Mouse (Mus musculus): ENCODE measurements around the gene Dpy19l1. TPM values are rescaled to one million over a fixed set of nuclear protein-coding genes. Genes with fewer than 3 reads are reported as not detected.

The Dpy19l1 gene
- total and polyA plus RNA-seq, 3 experiments, result 21.2 to 44.1 (median 26.3) TPM

DNA sequence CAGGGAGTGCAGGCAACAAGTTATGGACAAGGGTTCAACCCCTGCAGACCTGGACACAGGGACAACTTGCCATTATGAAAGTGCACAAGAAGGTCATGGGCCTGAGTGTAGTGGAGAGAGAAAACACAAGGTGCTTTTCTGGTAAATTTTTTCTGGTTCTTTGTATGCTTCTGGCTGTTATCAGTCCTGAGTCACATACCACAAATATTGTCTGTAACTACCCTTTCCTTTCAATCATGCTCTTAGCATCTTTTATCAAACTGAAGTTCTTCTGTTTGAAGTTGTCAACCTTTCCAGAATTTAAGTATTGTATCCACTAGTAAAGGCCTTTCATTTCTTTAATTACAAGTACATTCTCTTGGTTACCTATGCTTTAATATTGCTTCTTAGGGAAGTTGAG lies 73.2 kb downstream of the Dpy19l1 start:
- no peak for DNase-seq (ENCODE audit: extremely low read depth)
- H3K4me2 ChIP-seq (ENCODE audit: insufficient read depth, low read depth, poor library complexity, severe bottlenecking), result no peak overlapping the region
- H3K36me3 ChIP-seq (replicated peaks in 1 of 2; ENCODE audit: control insufficient read depth in 1 of 2, insufficient read depth in 1 of 2, low read length in 1 of 2), result peaks cover 7 to 69% of the 10 kb centered on the region in 2 experiments
- no peaks in the 10 kb centered on the region for H3K9me3 ChIP-seq (replicated peaks; ENCODE audit: low read length)
- in situ Hi-C loops (cut with MboI; ENCODE audit: low pct_ligation_motif_present, low pct_unique_long_range_greater_than_20kb, low sequenced_read_pairs) (no loop called here), dilution Hi-C loops (cut with MboI; ENCODE audit: extremely low pct_ligation_motif_present, extremely low pct_unique_long_range_greater_than_20kb, low sequenced_read_pairs) (no loop called here)
- H3K27me3 ChIP-seq (replicated peaks), result no peaks in the 10 kb centered on the region
- no peak overlapping the region for H3K9ac ChIP-seq (ENCODE audit: insufficient read depth, low read depth)
- no peak overlapping the region for H3K27ac ChIP-seq (ENCODE audit: insufficient read depth, low read depth)
- H3K4me3 ChIP-seq (replicated peaks in 1 of 3; ENCODE audit: low read depth in 2 of 3, low read length in 2 of 3, poor library complexity in 1 of 3), result no peak overlapping the region
- H3K4me1 ChIP-seq (ENCODE audit: control insufficient read depth in 1 of 2, insufficient read depth in 2 of 2), result no peaks in the 10 kb centered on the region
- no peaks in the 10 kb centered on the region for H3K79me2 ChIP-seq (replicated peaks; ENCODE audit: control insufficient read depth, extremely low read depth, insufficient read depth, poor library complexity, severe bottlenecking)
- TF ChIP-seq GABPA (IDR thresholded peaks at IDR 0.05; ENCODE audit: insufficient replicate concordance, low read depth, low read length) (no peak), USF1 (IDR thresholded peaks at IDR 0.05; ENCODE audit: low read depth, low read length) (no peak), ZNF384 (IDR thresholded peaks at IDR 0.05; ENCODE audit: low read depth, low read length) (no peak), ZKSCAN1 (IDR thresholded peaks at IDR 0.05; ENCODE audit: borderline replicate concordance, low read depth, low read length) (no peak), CHD2 (IDR thresholded peaks at IDR 0.05; ENCODE audit: low read length) (no peak), KAT2A (IDR thresholded peaks at IDR 0.05; ENCODE audit: insufficient replicate concordance, low read length) (no peak), ELF1 (IDR thresholded peaks at IDR 0.05; ENCODE audit: low read depth, low read length) (no peak), POLR2AphosphoS2 (IDR thresholded peaks at IDR 0.05; ENCODE audit: low read depth, low read length) (no peak), POLR2A (IDR thresholded peaks at IDR 0.05; ENCODE audit: low read depth, low read length) (no peak), MAX (IDR thresholded peaks at IDR 0.05; ENCODE audit: low read length) (no peak), JUND (conservative IDR thresholded peaks at IDR 0.05; ENCODE audit: low read depth, low read length) (no peak)

- TF ChIP-seq NRF1 (IDR thresholded peaks at IDR 0.05; ENCODE audit: low read depth, low read length), result no peak
- TF ChIP-seq TBP (conservative IDR thresholded peaks at IDR 0.05; ENCODE audit: low read depth, low read length), result no peak
- Histone ChIP-seq H3K9ac (ENCODE audit: insufficient read depth, low read depth) (no peak overlapping the region), H3K9me3 (replicated peaks; ENCODE audit: low read length) (no peaks in the 10 kb centered on the region), H3K4me2 (ENCODE audit: insufficient read depth, low read depth, poor library complexity, severe bottlenecking) (no peak overlapping the region), H3K4me1 (ENCODE audit: control insufficient read depth in 1 of 2, insufficient read depth in 2 of 2) (no peaks in the 10 kb centered on the region), H3K27me3 (replicated peaks) (no peaks in the 10 kb centered on the region), H3K4me3 (replicated peaks in 1 of 3; ENCODE audit: low read depth in 2 of 3, low read length in 2 of 3, poor library complexity in 1 of 3) (no peak overlapping the region), H3K27ac (ENCODE audit: insufficient read depth, low read depth) (no peak overlapping the region), H3K79me2 (replicated peaks; ENCODE audit: control insufficient read depth, extremely low read depth, insufficient read depth, poor library complexity, severe bottlenecking) (no peaks in the 10 kb centered on the region), H3K36me3 (replicated peaks in 1 of 2; ENCODE audit: control insufficient read depth in 1 of 2, insufficient read depth in 1 of 2, low read length in 1 of 2) (peaks cover 4 to 65% of the 10 kb centered on the region in 2 experiments)
- in situ Hi-C loops (cut with MboI; ENCODE audit: low pct_ligation_motif_present, low pct_unique_long_range_greater_than_20kb, low sequenced_read_pairs), result no loop called here
- no peak for DNase-seq (ENCODE audit: extremely low read depth)
- dilution Hi-C loops (cut with MboI; ENCODE audit: extremely low pct_ligation_motif_present, extremely low pct_unique_long_range_greater_than_20kb, low sequenced_read_pairs), result no loop called here
Observed at GRCm38 (mm10) chr9:24425679-24426078, 77.3 kb downstream of the Dpy19l1 start.

- no peak for DNase-seq (ENCODE audit: extremely low read depth)
- H3K79me2 ChIP-seq (replicated peaks; ENCODE audit: control insufficient read depth, extremely low read depth, insufficient read depth, poor library complexity, severe bottlenecking), result no peaks in the 10 kb centered on the region
- H3K9me3 ChIP-seq (replicated peaks; ENCODE audit: low read length), result peaks cover 2% of the 10 kb centered on the region
- H3K27ac ChIP-seq (ENCODE audit: insufficient read depth, low read depth), result no peak overlapping the region
- no peak overlapping the region for H3K4me3 ChIP-seq (replicated peaks in 1 of 3; ENCODE audit: low read depth in 2 of 3, low read length in 2 of 3, poor library complexity in 1 of 3)
- no peak overlapping the region for H3K9ac ChIP-seq (ENCODE audit: insufficient read depth, low read depth)
- dilution Hi-C loops (cut with MboI; ENCODE audit: extremely low pct_ligation_motif_present, extremely low pct_unique_long_range_greater_than_20kb, low sequenced_read_pairs), result no loop called here
- H3K27me3 ChIP-seq (replicated peaks), result no peaks in the 10 kb centered on the region
- peaks cover 0 to 6% of the 10 kb centered on the region in 2 experiments; a peak in 1 of 4 replicates for H3K4me1 ChIP-seq (ENCODE audit: control insufficient read depth in 1 of 2, insufficient read depth in 2 of 2)
- H3K36me3 ChIP-seq (replicated peaks in 1 of 2; ENCODE audit: control insufficient read depth in 1 of 2, insufficient read depth in 1 of 2, low read length in 1 of 2), result peaks cover 9 to 72% of the 10 kb centered on the region in 2 experiments
- no peak overlapping the region for H3K4me2 ChIP-seq (ENCODE audit: insufficient read depth, low read depth, poor library complexity, severe bottlenecking)
- TF ChIP-seq E2F4 (IDR thresholded peaks at IDR 0.05; ENCODE audit: insufficient replicate concordance, low read depth, low read length) (no peak), UBTF (IDR thresholded peaks at IDR 0.05; ENCODE audit: low read depth, low read length) (no peak), PAX5 (IDR thresholded peaks at IDR 0.05; ENCODE audit: low read length) (no peak), ZMIZ1 (IDR thresholded peaks at IDR 0.05; ENCODE audit: low read depth, low read length) (no peak), TCF12 (IDR thresholded peaks at IDR 0.05; ENCODE audit: low read depth, low read length) (no peak), EP300 (IDR thresholded peaks at IDR 0.05; ENCODE audit: low read length) (no peak), ELF1 (IDR thresholded peaks at IDR 0.05; ENCODE audit: low read depth, low read length) (no peak), MAFK (IDR thresholded peaks at IDR 0.05; ENCODE audit: insufficient replicate concordance, low read length) (no peak), USF1 (IDR thresholded peaks at IDR 0.05; ENCODE audit: low read depth, low read length) (no peak), TBP (conservative IDR thresholded peaks at IDR 0.05; ENCODE audit: low read depth, low read length) (no peak), CTCF (conservative IDR thresholded peaks at IDR 0.05 in 1 of 2, IDR thresholded peaks at IDR 0.05 in 1 of 2; ENCODE audit: low read depth in 2 of 2, low read length in 2 of 2) (no peak), CHD1 (IDR thresholded peaks at IDR 0.05; ENCODE audit: low read depth, low read length) (no peak), JUND (conservative IDR thresholded peaks at IDR 0.05; ENCODE audit: low read depth, low read length) (no peak), IRF4 (IDR thresholded peaks at IDR 0.05; ENCODE audit: low read depth, low read length) (no peak), CHD2 (IDR thresholded peaks at IDR 0.05; ENCODE audit: low read length) (no peak), RCOR1 (conservative IDR thresholded peaks at IDR 0.05; ENCODE audit: low read depth, low read length) (no peak), POLR2A (IDR thresholded peaks at IDR 0.05; ENCODE audit: low read depth, low read length) (no peak), MXI1 (IDR thresholded peaks at IDR 0.05; ENCODE audit: low read depth, low read length) (no peak)
- in situ Hi-C loops (cut with MboI; ENCODE audit: low pct_ligation_motif_present, low pct_unique_long_range_greater_than_20kb, low sequenced_read_pairs), result no loop called here
Observed at GRCm38 (mm10) chr9:24423241-24423640, 79.7 kb downstream of the Dpy19l1 start.
